Mouse (Mus musculus): ENCODE data around the gene Bsn. TPM values are rescaled to one million over a fixed set of nuclear protein-coding genes. Genes with fewer than 3 reads are reported as not detected.
"Not testable (repeated sequence)": the region's sequence is repeated elsewhere in the genome, so short reads cannot be mapped to it uniquely, and the experiment has no call there.

Gene Bsn
- total RNA-seq, 2 experiments from 2014 or later = 0.07 to 0.11 TPM

- DNase-seq = peak; percentile 46
Observed at GRCm38 (mm10) chr9:108196920-108197677, 6.9 kb upstream of the Bsn start.

GRCm38 (mm10) chr9:108196222-108196621 is 6.0 kb upstream of the Bsn start:
- DNase-seq = not testable (repeated sequence)

- DNase-seq = no peak
Observed at GRCm38 (mm10) chr9:108189488-108189786, 747 bp downstream of the Bsn start.

- DNase-seq = no peak
Observed at GRCm38 (mm10) chr9:108189023-108189422, 1.2 kb downstream of the Bsn start.

GRCm38 (mm10) chr9:108188511-108188910 is 1.7 kb downstream of the Bsn start:
- DNase-seq = no peak

GRCm38 (mm10) chr9:108187616-108188015 is 2.6 kb downstream of the Bsn start:
- no peak for DNase-seq

GRCm38 (mm10) chr9:108185786-108186185 is 4.4 kb downstream of the Bsn start:
- DNase-seq = no peak

GRCm38 (mm10) chr9:108183531-108183994 is 6.6 kb downstream of the Bsn start:
- no peak for DNase-seq

- DNase-seq = no peak
Observed at GRCm38 (mm10) chr9:108182806-108183506, 7.2 kb downstream of the Bsn start.

GRCm38 (mm10) chr9:108178391-108178790 is 11.8 kb downstream of the Bsn start:
- no peak for DNase-seq

- DNase-seq = no peak
Observed at GRCm38 (mm10) chr9:108175116-108175838, 14.9 kb downstream of the Bsn start.

GRCm38 (mm10) chr9:108172777-108173350 is 17.3 kb downstream of the Bsn start:
- no peak for DNase-seq

- no peak for DNase-seq
Observed at GRCm38 (mm10) chr9:108169751-108170150, 20.4 kb downstream of the Bsn start.

GRCm38 (mm10) chr9:108165143-108165542 is 25.0 kb downstream of the Bsn start:
- no peak for DNase-seq

GRCm38 (mm10) chr9:108163646-108164284 is 26.4 kb downstream of the Bsn start:
- DNase-seq = no peak

- no peak for DNase-seq
Observed at GRCm38 (mm10) chr9:108157891-108158290, 32.3 kb downstream of the Bsn start.

- no peak for DNase-seq
Observed at GRCm38 (mm10) chr9:108157451-108157850, 32.7 kb downstream of the Bsn start.

GRCm38 (mm10) chr9:108156786-108157185 is 33.4 kb downstream of the Bsn start:
- no peak for DNase-seq

- DNase-seq = no peak
Observed at GRCm38 (mm10) chr9:108154814-108155213, 35.4 kb downstream of the Bsn start.

GRCm38 (mm10) chr9:108153516-108154448 is 36.4 kb downstream of the Bsn start:
- DNase-seq = no peak

- DNase-seq = no peak
Observed at GRCm38 (mm10) chr9:108150486-108150885, 39.7 kb downstream of the Bsn start.
